Mouse (Mus musculus): ENCODE measurements around the gene Ccdc89.
A peak's percentile ranks its signal among the peaks of the same experiment; 100 is the strongest.

The Ccdc89 gene

GRCm38 (mm10) chr7:90475793-90476312, 49.5 kb downstream of the Ccdc89 start, which contains the start of gene Tmem126b:
TSS of gene Tmem126b (minus strand) at chr7:90476001.
- DNase-seq (ENCODE audit: low read depth): peak; percentile 99

- no peak for DNase-seq (ENCODE audit: low read depth)
These were observed 50.2 kb downstream of the Ccdc89 start, which contains the start of gene Dlg2 for GRCm38 (mm10) chr7:90476313-90477245. TSS of gene Dlg2 (plus strand) at chr7:90476672.
